Mouse (Mus musculus) MEL (cell line): ENCODE data around the gene Capn9. TPM values are rescaled to one million over a fixed set of nuclear protein-coding genes. Genes with fewer than 3 reads are reported as not detected.

Experiments
- DNase-seq: peaks from one replicate; pipeline ENCODE4 v3.0.0; 2011; ENCODE audit warnings: low read depth, low spot score
- H3K27ac ChIP-seq: 2 replicates; pipeline ENCODE4 v1.5.1; 2012; ENCODE audit warnings: low read depth, mild to moderate bottlenecking, control low read depth, low read length, moderate library complexity; ENCODE audit not compliant: control insufficient read depth
- H3K27me3 ChIP-seq, 2 experiments: fragments of 150-350 bp in 1 of 2; sonication (generic) in 1 of 2; 2 replicates each; pipeline ENCODE4 v1.6.1; 2012; ENCODE audit warnings: low read length in 2 of 2, mild to moderate bottlenecking in 2 of 2, improper control_type of control experiment in 1 of 2, moderate library complexity in 1 of 2; ENCODE audit not compliant: insufficient read depth in 2 of 2, control insufficient read depth in 1 of 2
- H3K36me3 ChIP-seq, 2 experiments: 2 replicates each; pipeline ENCODE4 v1.6.1; 2012 to 2014; ENCODE audit warnings: low read length in 2 of 2, improper control_type of control experiment in 1 of 2, inconsistent platforms in 1 of 2, mild to moderate bottlenecking in 1 of 2; ENCODE audit not compliant: insufficient read depth in 2 of 2, control insufficient read depth in 1 of 2
- H3K4me1 ChIP-seq, 2 experiments: fragments of 150-350 bp in 1 of 2; sonication (generic) in 1 of 2; 2 replicates each; pipeline ENCODE4 v1.6.1; 2012; ENCODE audit warnings: low read length in 2 of 2, improper control_type of control experiment in 1 of 2, mild to moderate bottlenecking in 1 of 2; ENCODE audit not compliant: insufficient read depth in 2 of 2, control insufficient read depth in 1 of 2
- H3K4me3 ChIP-seq, 2 experiments: fragments of 150-350 bp in 1 of 2; sonication (generic) in 1 of 2; 2 replicates each; pipeline ENCODE4 v1.5.1; 2012; ENCODE audit warnings: low read depth in 2 of 2, low read length in 2 of 2, mild to moderate bottlenecking in 2 of 2, moderate library complexity in 2 of 2, control low read depth in 1 of 2, improper control_type of control experiment in 1 of 2; ENCODE audit not compliant: control insufficient read depth in 1 of 2, insufficient read depth in 1 of 2
- H3K79me2 ChIP-seq: 2 replicates; pipeline ENCODE4 v1.6.1; 2012; ENCODE audit warnings: mild to moderate bottlenecking, low read length, moderate library complexity; ENCODE audit not compliant: control insufficient read depth, poor library complexity, insufficient read depth
- H3K9ac ChIP-seq: 2 replicates; pipeline ENCODE4 v1.6.1; 2012; ENCODE audit warnings: low read depth, mild to moderate bottlenecking, control low read depth, low read length, moderate library complexity; ENCODE audit not compliant: control insufficient read depth, poor library complexity, severe bottlenecking
- H3K9me3 ChIP-seq: fragments of 150-350 bp; sonication (generic); replicated peaks from 2 replicates; pipeline ENCODE4 v1.6.1; 2012; ENCODE audit warnings: mild to moderate bottlenecking, low read length, improper control_type of control experiment, moderate library complexity; ENCODE audit not compliant: insufficient read depth
- BHLHE40 ChIP-seq: IDR thresholded peaks from 2 replicates; pipeline ENCODE4 v1.6.1; 2012; ENCODE audit warnings: low read depth, mild to moderate bottlenecking, inconsistent platforms, low read length, improper control_type of control experiment, borderline replicate concordance
- CHD1 ChIP-seq: IDR thresholded peaks from 2 replicates; pipeline ENCODE4 v1.6.1; 2012; ENCODE audit warnings: low read depth, mild to moderate bottlenecking, inconsistent platforms, low read length, improper control_type of control experiment
- CTCF ChIP-seq, 3 experiments: IDR thresholded peaks in 2 of 3; conservative IDR thresholded peaks in 1 of 3; 2 replicates each; pipeline ENCODE4 v1.5.1; 2011 to 2012; ENCODE audit warnings: low read length in 3 of 3, low read depth in 2 of 3, mild to moderate bottlenecking in 2 of 3, improper control_type of control experiment in 1 of 3, inconsistent platforms in 1 of 3, mixed read lengths in 1 of 3, moderate library complexity in 1 of 3; ENCODE audit not compliant: control insufficient read depth in 1 of 3, insufficient read depth in 1 of 3, poor library complexity in 1 of 3, severe bottlenecking in 1 of 3
- GATA1 ChIP-seq: IDR thresholded peaks from 2 replicates; pipeline ENCODE4 v1.6.1; 2011; ENCODE audit warnings: low read depth, low read length, improper control_type of control experiment
- HCFC1 ChIP-seq: IDR thresholded peaks from 2 replicates; pipeline ENCODE4 v1.6.1; 2012; ENCODE audit warnings: low read depth, mild to moderate bottlenecking, inconsistent platforms, low read length, improper control_type of control experiment, moderate library complexity
- KAT2A ChIP-seq: conservative IDR thresholded peaks from 2 replicates; pipeline ENCODE4 v1.6.1; 2012; ENCODE audit warnings: low read depth, low read length, improper control_type of control experiment, inconsistent platforms
- MAFK ChIP-seq: IDR thresholded peaks from 2 replicates; pipeline ENCODE4 v1.6.1; 2011; ENCODE audit warnings: low read depth, mild to moderate bottlenecking, low read length, improper control_type of control experiment, borderline replicate concordance
- MEF2A ChIP-seq: IDR thresholded peaks from 2 replicates; pipeline ENCODE4 v1.6.1; 2014; ENCODE audit warnings: low read depth, mild to moderate bottlenecking, inconsistent platforms, low read length, improper control_type of control experiment; ENCODE audit not compliant: poor library complexity, insufficient replicate concordance, severe bottlenecking; ENCODE audit errors: extremely low read depth
- MYC ChIP-seq: IDR thresholded peaks from 2 replicates; pipeline ENCODE4 v1.6.1; 2011; ENCODE audit warnings: low read depth, mild to moderate bottlenecking, low read length, improper control_type of control experiment, moderate library complexity
- RAD21 ChIP-seq: IDR thresholded peaks from 2 replicates; pipeline ENCODE4 v1.6.1; 2011; ENCODE audit warnings: mild to moderate bottlenecking, low read depth, low read length, improper control_type of control experiment
- SIN3A ChIP-seq: IDR thresholded peaks from 2 replicates; pipeline ENCODE4 v1.6.1; 2012; ENCODE audit warnings: low read length, improper control_type of control experiment, inconsistent platforms
- SMC3 ChIP-seq: IDR thresholded peaks from 2 replicates; pipeline ENCODE4 v1.6.1; 2011; ENCODE audit warnings: low read depth, low read length, improper control_type of control experiment
- ZC3H11A ChIP-seq: IDR thresholded peaks from 2 replicates; pipeline ENCODE4 v1.6.1; 2012; ENCODE audit warnings: low read depth, mild to moderate bottlenecking, inconsistent platforms, low read length, improper control_type of control experiment
- ZKSCAN1 ChIP-seq: IDR thresholded peaks from 2 replicates; pipeline ENCODE4 v1.6.1; 2012; ENCODE audit warnings: low read depth, mild to moderate bottlenecking, inconsistent platforms, low read length, improper control_type of control experiment, moderate library complexity
- ZMIZ1 ChIP-seq: IDR thresholded peaks from 2 replicates; pipeline ENCODE4 v1.6.1; 2012; ENCODE audit warnings: low read depth, mild to moderate bottlenecking, inconsistent platforms, low read length, improper control_type of control experiment, moderate library complexity
- polyA plus RNA-seq, 2 experiments: library from polyadenylated mRNA; stranded (reverse) in 1 of 2; unstranded in 1 of 2; fragments of >175 nt in 1 of 2; fragments of >200 nt in 1 of 2; gene quantifications; 2 replicates each; pipeline versions ENCODE4 v1.2.1 to v1.2.4; 2012; ENCODE audit warnings: low replicate concordance in 2 of 2, low read depth in 1 of 2; ENCODE audit not compliant: insufficient read length in 2 of 2, insufficient read depth in 1 of 2, missing spikeins in 1 of 2
- total RNA-seq: library from RNA; depleted of rRNA; stranded (reverse); fragments of 300-350 nt; gene quantifications from 2 replicates; pipeline ENCODE4 v1.2.3, GENCODE M21; 2012

The Capn9 gene
- total and polyA plus RNA-seq, 3 experiments, result not detected

DNA sequence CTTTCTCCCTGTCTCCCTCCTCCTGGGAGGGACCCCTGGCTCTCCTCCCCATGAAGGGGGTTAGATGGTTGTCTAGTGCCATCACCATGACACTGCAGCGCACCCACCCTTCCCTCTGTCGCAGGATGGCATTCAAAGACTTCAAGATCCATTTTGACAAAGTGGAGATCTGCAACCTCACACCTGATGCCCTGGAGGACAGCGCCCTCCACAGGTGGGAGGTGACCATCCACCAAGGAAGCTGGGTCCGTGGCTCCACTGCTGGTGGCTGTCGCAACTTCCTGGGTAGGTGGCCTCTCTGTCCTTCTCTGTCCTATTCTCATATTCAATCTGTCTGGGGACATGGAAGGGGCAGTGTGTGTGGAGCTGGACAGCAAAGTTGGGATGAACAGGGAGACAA, 28.2 kb downstream of the Capn9 start:
- peak; percentile 25; the same call in 1 of the 2 replicates for TF ChIP-seq SMC3
- TF ChIP-seq MEF2A, result no peak
- no peak for TF ChIP-seq SIN3A
- no peak for TF ChIP-seq ZMIZ1
- no peak for TF ChIP-seq MYC
- TF ChIP-seq RAD21, result peak; percentile 28
- TF ChIP-seq CTCF (IDR thresholded peaks at IDR 0.05 in 2 of 3, conservative IDR thresholded peaks at IDR 0.05 in 1 of 3; ENCODE audit: control insufficient read depth in 1 of 3, insufficient read depth in 1 of 3, low read depth in 2 of 3, low read length in 3 of 3, poor library complexity in 1 of 3, severe bottlenecking in 1 of 3), result peak; percentile 35 to 53 (median 38)
- no peaks in the 10 kb centered on the region for H3K9me3 ChIP-seq
- no peak overlapping the region for H3K27ac ChIP-seq
- H3K36me3 ChIP-seq, result no peaks in the 10 kb centered on the region
- H3K9ac ChIP-seq, result no peak overlapping the region
- H3K79me2 ChIP-seq, result no peaks in the 10 kb centered on the region
- no peak for DNase-seq
- no peaks in the 10 kb centered on the region for H3K4me1 ChIP-seq
- no peak overlapping the region for H3K4me3 ChIP-seq
- peaks cover 5 to 6% of the 10 kb centered on the region in 2 experiments; a peak in 3 of 4 replicates for H3K27me3 ChIP-seq

DNA sequence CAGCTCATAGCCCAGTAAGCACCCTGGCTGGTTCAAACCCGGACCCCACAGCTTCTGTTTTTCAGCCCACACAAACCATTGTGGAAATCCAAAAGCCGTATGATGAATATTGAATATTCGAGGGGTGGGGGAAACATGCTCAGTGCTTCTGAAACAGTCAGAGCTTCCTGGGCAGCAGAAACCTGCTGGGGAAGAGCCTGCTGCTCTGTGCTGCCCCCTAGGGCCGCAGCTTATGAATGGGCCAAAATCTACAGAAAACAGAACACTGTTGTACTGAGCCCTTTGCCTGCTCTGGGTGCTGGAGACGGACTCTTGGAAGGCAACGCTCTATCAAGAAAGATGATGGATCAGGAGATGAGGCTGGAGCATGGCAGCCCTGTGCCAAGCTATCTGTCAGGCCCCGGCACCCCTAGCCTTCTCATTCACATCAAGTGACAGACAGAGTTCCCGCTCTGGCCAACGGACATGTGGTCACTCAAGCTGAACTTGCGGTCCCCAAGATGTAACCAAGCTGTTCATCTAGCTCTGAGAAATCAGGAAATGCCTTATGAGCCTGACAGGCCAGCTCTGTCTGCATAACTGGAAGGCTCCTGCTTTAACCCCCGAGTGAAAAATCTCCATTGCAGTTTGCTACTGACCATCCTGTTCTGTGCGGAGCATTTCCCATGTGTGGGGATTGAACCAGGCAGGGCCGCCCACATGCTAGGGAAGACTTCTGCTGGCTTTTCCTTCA, 32.5 kb downstream of the Capn9 start:
- no peak overlapping the region for H3K4me3 ChIP-seq
- H3K9me3 ChIP-seq, result no peaks in the 10 kb centered on the region
- H3K79me2 ChIP-seq, result no peaks in the 10 kb centered on the region
- peak; percentile 59 for DNase-seq
- peaks cover 6 to 7% of the 10 kb centered on the region in 2 experiments; a peak in 3 of 4 replicates for H3K27me3 ChIP-seq
- no peak for TF ChIP-seq GATA1
- peak; percentile 18; the same call in 1 of the 2 replicates for TF ChIP-seq ZC3H11A
- TF ChIP-seq CHD1, result no peak
- no peak for TF ChIP-seq KAT2A
- TF ChIP-seq BHLHE40, result no peak
- no peak for TF ChIP-seq MEF2A
- no peak for TF ChIP-seq ZKSCAN1
- TF ChIP-seq SMC3, result peak; percentile 45
- TF ChIP-seq MAFK, result no peak
- peak; percentile 73 to 88 (median 88) for TF ChIP-seq CTCF (IDR thresholded peaks at IDR 0.05 in 2 of 3, conservative IDR thresholded peaks at IDR 0.05 in 1 of 3; ENCODE audit: control insufficient read depth in 1 of 3, insufficient read depth in 1 of 3, low read depth in 2 of 3, low read length in 3 of 3, poor library complexity in 1 of 3, severe bottlenecking in 1 of 3)
- TF ChIP-seq SIN3A, result no peak
- no peak for TF ChIP-seq HCFC1
- peak; percentile 36 for TF ChIP-seq RAD21
- no peaks in the 10 kb centered on the region for H3K4me1 ChIP-seq
- H3K36me3 ChIP-seq, result no peaks in the 10 kb centered on the region
- no peak overlapping the region for H3K27ac ChIP-seq
- peak overlapping the region; percentile 13; the same call in 1 of the 2 replicates for H3K9ac ChIP-seq
